Mouse (Mus musculus) heart, postnatal 36 days (tissue): ENCODE data around the gene Copg2. TPM values are rescaled to one million over a fixed set of nuclear protein-coding genes. Genes with fewer than 3 reads are reported as not detected.

ENCODE experiments used
- DNase-seq, 2 experiments: peaks; one replicate each; pipeline ENCODE4 v3.0.0; 2021 to 2022
- intact Hi-C: fragments of 180-260 bp; cut with DNase I; formaldehyde crosslinking; loops from one replicate; pipeline ENCODE4 v1.15.1; 2025
- total RNA-seq, 2 experiments: library from RNA; stranded (reverse); gene quantifications; 2 replicates each; pipeline ENCODE4 v1.2.3; 2021

Gene Copg2
- total RNA-seq, 2 experiments from 2014 or later, result 40.1 to 41.5 TPM

DNA sequence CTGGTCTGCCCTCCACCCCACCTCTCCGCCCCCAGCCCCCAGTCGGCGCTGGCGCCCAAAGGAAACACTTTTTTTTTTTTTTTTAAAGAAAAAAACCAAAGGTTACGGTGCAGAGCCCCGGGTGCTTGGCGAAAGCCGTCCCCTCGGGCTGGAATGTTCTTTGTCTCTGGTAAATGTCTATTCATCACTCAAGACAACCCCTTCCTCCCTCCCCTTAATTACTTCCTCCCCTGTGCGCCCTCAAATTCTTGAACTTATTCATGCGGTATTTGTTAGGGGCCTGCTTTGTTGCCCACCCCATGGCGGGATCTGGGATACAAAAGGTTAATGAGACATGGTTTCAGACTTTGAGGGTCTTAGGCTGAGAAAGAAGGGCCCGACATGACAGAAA lies 160.2 kb downstream of the Copg2 start:
- intact Hi-C loops, result no loop called here
- no peak for DNase-seq

DNA sequence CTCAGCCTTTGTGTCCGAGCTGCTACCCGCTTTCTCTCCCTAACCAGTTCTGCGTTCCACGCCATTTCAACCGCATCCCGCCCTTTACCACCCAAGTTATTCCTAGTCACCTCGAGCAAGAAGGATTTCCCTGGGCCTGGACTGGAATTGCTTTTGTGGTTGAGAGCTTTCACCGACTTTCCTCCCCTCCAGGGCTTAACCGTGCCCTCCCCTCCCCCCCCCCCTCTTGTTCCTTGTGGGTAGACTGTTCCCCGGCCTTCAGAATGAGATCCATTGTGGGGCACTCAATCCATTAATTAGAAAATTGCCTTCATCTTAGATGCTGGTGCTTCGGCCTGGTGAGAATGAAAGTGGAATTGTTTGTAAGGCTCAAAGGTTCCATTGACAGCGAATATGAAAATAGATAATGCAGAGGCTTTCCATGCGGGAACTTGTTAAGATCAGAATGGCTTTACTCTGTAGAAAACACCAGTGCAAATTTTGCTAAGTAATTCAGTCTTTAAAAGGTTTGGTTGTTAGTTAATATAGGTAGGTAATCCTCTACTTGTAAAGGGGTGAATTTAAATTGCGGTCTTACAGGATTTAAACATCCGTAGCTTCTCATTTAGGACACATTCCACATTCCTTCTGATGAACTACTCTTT lies 160.7 kb downstream of the Copg2 start:
- intact Hi-C loops, result no loop called here
- peak in 1 of 2 experiments; percentile 28 for DNase-seq

DNA sequence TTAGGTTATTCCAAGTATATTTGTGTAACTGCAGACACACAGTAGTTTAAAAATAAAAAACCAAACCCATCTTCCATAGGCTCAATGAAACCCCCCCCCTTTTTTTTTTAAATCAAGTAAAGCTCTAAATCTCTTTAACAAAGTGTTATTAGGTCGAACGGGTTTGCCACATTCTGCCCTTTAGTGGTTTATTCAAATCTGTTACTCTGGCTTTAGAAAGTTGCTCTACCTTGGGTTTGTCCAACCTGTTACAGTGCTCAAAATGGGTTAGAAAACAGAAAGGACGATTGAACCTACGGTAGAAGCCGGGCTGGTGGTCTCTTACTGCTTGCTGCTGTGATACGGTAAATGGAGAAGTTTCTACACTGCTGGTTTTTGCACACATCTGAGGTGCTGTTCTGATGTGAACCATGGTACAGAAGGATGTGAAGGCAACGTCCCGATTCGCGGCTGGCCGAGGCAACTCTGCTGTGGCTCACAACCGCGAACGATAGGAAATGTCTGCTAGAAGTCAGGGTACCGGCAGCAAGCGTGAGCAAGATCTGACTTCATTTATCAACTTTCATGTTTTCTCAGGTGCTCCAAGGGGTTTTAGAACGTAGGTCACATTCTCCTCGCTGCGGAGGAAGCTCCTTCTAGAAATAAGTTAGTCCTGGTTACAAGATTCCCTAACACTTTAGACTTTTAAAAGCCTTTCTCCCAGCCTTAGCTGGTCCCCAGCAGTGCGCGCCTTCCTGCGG lies 161.4 kb downstream of the Copg2 start:
- intact Hi-C loops, result no loop called here
- no peak for DNase-seq

DNA sequence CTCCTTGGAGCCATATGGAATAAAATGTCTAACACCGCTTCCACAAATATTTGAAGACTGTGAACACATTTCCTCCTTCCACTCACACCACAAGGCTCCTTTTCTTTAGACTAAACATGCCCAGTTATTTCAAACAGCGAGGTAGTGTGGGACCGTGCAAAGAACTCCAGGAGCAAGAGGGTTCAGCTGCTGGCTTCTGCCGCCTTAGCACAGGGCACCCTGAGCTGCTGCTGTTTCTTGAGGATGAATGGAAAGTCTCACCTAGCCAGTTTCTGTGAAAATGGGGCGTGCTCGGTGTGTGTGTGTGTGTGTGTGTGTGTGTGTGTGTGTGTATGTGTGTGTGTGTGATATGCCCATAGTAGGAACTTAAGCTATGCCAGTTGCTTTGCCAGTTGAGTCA lies 162.1 kb downstream of the Copg2 start:
- no peak for DNase-seq
- intact Hi-C loops, result no loop called here

DNA sequence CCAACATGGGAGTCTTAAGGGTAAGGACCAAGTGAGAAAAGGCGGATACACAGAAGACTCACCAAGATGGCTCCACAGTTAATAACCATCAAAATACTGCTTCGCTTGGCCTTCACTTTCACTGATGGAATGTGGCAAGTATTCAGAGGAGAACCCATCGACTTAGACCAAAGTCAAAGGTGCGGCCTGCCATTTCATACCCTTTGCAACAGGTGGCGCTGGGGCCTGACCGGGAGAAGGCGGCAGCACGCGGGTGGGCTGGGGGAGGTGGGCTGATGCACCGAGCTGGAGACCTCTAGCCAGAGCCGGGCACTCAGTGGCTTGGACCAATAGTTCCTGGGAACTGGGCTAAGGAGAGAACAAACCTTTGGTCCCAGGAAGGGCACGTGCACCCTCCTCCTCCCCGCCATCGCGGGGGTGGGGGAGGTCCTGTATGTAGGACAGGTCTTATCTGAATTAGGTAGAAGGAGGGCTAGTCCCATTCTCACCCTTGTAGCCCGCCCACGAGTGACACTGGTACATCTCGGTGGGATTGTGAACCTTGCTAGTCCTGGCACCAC lies 163.9 kb downstream of the Copg2 start:
- no peak for DNase-seq
- intact Hi-C loops, result no loop called here

DNA sequence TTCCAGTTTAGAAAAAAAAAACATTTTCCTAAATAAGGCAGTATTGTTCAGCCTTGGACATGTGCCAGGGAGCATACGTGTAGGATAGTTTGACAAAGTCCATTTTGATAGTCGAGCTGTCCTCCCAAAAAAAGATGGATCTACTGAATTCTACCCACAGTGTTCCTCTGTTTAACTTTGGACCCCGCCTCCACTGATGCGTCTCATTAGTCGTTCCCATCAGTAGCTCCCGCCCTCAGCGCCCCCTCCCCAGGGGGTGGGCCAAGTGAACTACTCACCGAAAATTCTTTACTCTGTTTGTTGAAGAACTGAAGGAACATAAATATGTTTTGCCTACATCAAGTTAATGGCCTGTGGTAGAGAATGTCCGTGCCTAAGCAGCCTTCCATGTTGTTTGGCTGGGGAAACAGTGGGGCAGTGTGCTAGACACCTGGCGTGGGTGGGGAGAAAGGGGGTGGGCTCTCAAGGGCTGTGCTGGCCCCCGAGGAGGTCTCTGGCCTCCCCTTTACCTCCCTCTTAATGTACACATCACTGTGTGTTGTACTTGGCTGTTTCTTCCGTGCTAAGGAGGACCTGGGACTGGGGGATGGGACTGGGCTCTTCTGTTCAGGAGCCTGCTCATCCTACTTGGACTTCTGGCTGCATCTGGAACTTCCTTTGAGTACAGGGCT lies 166.2 kb downstream of the Copg2 start:
- intact Hi-C loops, result no loop called here
- DNase-seq, result no peak

DNA sequence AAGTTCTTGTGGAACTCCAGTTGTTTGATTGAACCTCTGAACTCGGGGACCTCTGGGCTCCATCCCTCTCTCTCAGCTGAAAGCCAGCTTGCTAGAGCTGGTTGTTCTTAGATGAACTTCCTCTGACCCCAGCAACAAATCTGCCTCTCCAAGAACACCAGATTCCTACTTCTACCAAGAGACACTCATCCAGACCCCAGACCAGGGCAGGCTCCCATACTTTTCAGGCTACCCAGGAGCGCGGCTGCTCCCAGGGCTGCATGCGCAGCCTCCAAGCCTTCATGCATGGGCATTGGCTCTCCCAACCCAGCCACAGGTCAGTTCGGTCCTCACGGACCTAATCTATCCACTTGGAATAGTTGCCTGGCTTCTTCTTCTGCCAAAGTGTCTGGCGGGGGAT lies 173.3 kb downstream of the Copg2 start, which contains the start of gene Mest:
Mest (plus strand) TSS at position 217 of the 400 bp plus-strand sequence.
- DNase-seq, result no peak
- intact Hi-C loops, result loop anchor here (5.0 kb wide), 1 partner anchor 176 kb away; no protein-coding TSS in a partner anchor

DNA sequence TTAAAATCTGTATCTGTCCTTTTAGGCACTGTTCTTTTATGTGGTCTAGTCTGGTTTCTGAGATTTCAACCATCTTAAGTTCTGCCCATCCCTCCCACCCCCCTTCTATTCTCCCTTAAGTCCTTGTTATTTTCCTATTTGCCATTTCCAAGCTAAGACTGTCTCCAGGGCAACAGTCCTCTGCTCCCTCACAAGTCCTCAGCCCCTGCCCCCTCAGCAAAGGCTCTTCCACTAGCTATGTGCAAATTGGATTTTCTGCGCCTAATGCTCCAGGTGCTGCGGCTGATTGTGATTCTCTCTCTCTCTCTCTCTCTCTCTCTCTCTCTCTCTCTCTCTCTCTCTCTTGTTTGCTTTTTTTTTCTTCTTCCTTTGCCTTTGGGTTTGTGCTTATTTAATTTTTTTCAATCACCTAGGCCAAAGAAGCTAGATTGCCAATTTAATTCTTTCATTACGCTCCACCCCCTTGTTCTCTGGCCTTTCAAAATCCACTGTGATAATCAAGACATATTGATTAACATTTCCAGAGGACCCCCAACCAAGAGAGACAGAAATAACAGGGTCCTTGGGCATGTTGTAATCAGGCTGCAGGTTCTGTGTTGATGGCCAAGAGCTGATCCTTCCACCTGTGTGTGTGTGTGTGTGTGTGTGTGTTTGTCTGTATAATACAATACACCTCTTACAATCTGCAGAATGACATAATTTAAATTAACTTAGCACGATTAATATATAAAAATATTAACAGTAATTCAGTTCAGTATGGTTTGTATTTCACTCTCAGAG lies 174.0 kb downstream of the Copg2 start:
- intact Hi-C loops, result loop anchor here (5.0 kb wide), 1 partner anchor 175 kb away; no protein-coding TSS in a partner anchor
- DNase-seq, result no peak

DNA sequence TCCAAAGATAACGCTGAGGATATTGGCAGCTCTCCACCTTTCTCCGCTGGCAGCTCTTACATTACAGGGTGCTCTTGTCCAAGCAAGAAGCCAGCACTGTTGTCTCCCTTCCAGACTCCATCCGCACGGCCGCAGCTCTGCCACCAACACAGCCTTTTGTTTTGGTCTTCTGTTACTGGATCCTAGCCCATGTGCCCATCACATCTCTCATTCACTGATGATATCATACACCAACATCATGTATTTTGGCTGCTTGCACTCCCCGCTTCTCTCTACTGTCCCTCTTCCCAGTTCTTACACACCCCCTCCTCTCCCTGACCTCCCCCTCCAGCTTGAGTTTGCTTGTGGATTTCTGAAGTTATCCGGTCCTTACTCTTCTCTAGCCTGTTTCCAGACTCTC lies 179.8 kb downstream of the Copg2 start:
- intact Hi-C loops, result no loop called here
- no peak for DNase-seq

DNA sequence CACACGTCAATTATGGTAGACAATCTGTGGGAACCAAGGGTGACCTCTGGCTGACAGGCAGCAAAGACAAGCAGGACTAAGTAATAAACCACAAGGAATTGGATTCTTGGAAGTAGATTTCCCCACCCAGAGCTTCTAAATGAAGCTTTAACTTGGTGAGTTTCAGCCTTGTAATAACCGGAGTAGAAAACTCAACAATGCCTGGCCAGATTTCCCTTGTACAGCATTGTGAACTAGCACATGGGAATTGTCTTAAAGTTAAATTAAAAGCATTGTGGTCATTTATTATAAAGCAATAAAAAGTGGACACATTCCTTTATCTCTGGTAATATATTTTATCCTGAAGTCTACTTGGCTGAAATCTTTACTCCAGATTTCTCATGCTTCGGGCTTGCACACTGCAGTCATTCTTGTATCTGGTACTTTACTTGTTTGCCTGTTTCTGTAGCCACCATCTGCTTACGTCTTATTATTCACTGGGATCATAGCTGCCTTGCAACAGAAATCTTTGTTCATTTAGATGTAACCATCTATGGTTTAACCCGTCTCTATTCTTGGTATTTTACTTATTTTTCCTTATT lies 181.6 kb downstream of the Copg2 start:
- DNase-seq, result no peak
- intact Hi-C loops, result no loop called here

DNA sequence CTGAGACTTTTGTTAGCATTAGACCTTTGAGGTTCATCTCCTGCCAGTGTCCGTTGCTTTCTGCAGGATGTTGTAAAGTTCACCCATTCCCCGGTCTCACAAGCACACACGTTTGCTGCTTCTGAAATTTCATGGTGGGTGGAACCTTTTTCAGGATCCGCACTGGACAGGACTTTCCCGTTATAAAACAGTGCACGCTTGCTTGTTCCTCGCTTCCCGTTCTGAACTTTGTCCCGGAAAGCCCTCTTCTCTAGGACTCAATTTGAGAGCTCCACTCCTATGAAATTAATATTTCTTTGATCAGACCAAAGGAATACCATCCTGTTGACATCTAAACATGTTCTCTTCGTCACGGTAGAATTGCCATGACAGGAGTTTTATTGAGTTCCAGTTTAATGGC lies 182.7 kb downstream of the Copg2 start:
- intact Hi-C loops, result no loop called here
- no peak for DNase-seq

DNA sequence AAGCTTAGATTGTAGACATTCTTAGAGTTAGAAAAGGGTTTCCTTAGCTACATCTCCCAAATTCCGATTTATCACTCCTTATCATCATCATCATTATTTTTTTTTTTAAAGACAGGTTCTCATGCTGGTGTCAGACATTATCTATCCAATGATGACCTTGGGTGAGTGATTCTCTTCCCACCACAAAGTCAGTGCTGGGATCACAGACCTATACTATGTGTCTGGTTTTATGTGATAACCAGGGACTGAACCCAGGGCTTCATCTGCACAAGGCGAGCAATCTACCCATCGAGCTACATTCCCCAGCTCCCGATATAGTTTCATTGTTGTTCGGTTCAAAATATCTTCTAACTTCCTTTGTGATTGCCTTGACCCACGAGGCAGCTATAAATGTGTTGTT lies 183.1 kb downstream of the Copg2 start:
- intact Hi-C loops, result no loop called here
- DNase-seq, result no peak

DNA sequence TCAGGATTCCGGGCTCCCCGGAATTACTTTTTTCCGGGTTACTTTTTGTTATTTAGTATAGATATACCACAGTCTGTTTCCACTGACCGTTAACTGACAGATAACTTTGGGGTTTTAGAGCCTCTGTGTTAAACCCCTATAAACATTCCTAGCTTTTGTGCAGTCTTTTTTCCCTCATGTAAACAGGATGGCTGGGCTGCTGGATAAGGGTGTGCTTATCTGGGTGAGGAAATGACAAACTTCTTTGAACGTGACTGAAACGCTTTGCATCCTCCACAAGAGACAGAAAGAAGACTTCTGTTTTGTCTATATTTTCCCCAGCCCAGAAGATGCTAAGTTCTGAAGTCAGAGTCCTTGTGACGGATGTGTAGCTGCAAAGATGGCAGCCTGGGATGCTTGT lies 184.1 kb downstream of the Copg2 start:
- intact Hi-C loops, result no loop called here

DNA sequence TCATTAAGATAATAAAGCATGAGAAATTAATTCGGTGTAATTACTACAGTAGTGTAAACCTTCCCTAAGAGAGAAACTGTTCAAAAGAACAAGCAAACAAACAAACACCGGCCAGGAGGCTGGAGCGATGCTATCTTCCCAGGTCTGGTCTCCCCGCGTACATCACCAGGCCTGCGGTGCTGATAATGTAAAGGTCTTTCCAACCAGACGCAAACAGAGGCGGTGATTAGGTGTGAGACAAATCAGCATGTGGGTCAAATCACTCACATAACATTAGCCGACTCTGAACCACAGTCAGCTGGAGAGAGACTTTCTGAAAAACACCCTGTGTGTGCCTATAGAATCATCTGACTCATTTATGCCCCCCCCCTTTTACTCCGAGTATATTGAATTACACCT lies 185.2 kb downstream of the Copg2 start:
- intact Hi-C loops, result no loop called here
- no peak for DNase-seq

More for the DNA sequence above, 184.1 kb downstream of the Copg2 start:
- DNase-seq, result no peak

DNA sequence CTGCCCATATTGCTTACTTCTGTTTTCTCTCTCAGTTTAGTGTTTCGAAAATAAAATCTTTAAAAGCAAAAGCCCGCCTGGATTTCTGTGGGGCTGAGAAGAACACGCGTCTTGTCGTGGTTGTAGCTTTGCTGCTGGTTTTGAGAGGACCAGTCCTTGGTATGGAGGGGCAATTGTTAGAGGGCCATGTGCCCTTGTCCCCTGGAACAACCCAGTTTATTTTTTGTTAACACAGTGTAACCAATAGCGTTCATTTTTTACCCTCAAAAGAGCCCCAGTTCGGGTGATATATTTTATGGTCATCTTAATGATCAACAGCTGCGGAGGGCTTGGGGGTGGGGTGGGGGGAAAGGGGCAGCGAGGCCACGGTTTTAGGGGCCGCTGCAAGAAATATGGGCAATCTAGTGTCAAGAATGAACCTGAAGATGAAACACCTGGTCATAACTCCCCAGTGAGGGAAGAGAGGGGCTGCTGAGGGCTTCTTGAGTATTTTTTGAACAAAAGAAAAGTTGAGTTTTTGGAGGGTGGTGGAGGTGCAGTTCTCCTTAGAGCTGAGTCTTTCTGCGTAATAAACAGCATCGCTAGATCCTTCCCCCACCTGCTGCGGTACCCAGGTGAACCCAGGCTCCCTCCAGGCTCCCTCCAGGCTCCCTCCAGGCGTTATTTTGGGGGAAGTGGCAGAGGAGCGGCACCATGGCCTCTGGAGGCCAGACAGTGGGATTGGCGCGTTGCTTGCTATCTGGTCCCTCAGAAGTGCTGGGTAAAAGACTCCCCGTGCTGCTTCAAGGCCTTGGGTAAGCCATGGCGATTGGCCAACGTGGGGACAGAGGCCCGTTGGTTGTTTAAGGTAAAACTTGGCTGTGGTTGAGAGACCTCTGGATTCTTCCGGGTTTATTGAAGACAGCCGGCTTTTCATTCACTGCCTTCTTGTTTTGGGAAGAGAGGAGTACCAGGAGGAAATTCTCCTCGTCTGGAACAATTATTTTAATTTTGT lies 185.9 kb downstream of the Copg2 start:
- DNase-seq, result no peak
- intact Hi-C loops, result no loop called here

DNA sequence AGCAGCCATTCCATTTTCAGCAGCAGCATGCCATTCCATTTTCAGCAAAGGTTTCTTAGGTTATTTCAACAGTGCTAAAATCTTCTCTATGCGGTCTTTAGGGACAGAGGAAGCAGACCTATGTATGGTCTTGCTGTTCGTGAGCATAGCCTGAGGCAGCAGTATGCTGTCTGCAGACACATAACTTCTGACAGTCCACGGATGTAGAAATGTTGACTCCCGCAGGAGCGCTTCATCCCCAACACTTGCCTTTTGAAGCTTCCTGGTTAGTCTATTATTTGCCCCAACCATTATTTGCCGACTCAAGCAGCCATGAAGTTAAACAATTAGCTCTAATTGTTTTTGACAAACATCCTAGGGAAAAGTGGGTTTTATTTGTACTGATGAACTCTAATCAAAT lies 187.5 kb downstream of the Copg2 start:
- no peak for DNase-seq
- intact Hi-C loops, result no loop called here

DNA sequence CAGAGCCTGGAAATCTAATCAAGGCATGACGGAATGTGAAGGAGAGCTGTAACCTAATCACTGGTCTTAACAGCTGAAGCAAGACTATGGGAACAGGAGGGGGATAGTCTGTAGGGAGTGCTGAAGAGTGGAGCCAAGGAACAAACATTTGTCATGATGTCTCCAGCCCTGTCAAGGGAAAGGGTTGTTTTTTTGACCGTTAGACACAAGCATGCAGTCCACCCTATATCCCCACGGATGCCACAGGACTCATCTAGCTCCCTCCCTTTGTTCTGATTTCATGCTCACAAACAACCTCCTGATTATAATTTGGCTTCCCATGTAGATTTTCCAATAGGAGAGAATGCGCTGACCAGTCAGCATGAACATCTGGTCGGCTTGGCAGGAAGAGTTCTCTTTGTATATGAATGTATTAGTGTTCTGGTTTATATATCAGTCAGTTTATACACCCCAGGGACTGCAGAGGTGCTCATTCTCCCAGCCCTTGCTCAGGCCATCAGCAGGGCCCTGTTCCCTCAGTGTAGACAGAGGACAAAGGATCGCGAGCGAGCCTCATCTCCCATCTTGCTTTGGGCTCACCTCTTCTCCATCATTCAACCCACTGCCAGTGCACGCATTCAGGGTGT lies 192.5 kb downstream of the Copg2 start:
- intact Hi-C loops, result no loop called here
- DNase-seq, result no peak

DNA sequence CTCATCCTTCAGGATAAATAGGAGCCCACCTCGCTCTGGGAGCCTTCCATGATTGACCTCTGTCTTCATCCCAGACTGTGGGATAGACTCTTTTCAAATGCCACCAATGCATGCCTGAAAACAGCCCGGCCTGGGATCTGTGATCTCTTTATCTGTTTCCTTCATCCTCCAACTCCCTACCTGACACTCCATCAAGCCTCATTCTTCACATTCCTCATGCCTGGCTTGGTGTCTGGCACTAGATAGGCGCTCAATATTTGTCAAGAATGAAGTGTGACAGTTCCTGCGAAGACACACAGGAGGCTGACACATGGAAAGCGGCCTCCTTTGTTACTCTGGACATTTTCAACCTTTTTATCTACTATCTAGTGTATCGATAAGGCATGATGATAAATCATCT lies 193.1 kb downstream of the Copg2 start:
- DNase-seq, result no peak
- intact Hi-C loops, result no loop called here

DNA sequence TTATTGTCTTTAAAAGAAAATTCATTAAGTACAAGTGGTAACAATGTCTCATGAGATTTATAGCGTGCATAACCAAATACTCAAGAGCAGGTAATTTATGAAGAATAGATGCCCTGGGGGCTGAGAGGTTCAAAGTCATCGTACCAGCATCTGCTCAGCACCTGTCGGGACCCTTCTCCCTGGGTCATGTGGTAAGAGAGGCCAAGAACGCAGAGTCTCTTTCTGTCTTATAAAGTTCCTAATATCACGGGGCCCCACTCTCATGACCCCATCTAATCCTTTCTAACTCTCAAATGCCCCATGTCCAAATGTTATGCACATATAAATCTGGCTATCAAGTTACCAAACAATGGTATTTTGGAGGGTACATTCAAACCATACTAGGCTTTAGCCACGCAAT lies 193.7 kb downstream of the Copg2 start:
- no peak for DNase-seq
- intact Hi-C loops, result no loop called here
